Mouse (Mus musculus): ENCODE data around the gene Mthfd1l. TPM values are rescaled to one million over a fixed set of nuclear protein-coding genes. Genes with fewer than 3 reads are reported as not detected.

The Mthfd1l gene
- polyA plus RNA-seq (2012; rRNA removed) = 5.2 and 5.9 TPM in 2 replicates

DNA sequence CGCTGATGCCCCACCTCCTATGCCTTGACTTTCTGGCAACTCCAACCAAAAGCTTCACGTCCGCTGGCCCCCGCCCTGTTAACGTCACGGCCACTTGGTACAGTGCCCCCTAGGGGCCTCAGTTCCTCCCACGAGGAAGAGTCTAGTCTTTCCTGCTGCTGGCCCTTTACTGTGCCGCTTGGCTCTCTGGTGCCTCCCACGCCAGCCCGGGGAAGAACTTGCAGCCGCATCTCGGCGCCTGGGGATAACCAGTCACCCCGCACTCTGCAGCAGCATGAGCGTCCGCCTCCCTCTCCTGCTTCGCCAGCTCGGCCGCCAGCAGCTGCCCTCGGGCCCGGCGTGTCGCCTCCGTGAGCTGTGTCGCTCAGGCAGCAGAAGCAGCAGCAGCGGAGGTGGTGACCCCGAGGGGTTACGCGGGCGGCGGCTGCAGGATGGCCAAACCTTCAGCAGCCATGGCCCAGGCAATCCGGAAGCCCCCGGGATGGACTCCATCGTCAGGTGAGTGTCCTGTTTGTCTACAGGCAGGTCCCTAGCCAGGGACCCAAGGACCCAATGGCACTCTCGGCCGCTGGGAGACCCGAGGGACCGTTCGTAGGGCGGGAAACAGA is at the start of gene Mthfd1l:
Mthfd1l (plus strand) TSS at position 138 of the 608 bp plus-strand sequence.

Other genes starting within 250 kb of the Mthfd1l start
- gene Plekhg1, start 232.8 kb upstream of the Mthfd1l start, polyA plus RNA-seq (2012; rRNA removed) = 4.9 and 6.1 TPM in 2 replicates